Mouse (Mus musculus) forebrain, postnatal 0 days (tissue): ENCODE measurements at regions not wholly inside any gene's neighbourhood (a gene's known extent, or its start where the extent isn't known, plus 50 kb on each side); places are given as distances from the start of the nearest gene placed in this dataset.
A peak's percentile ranks its signal among the peaks of the same experiment; 100 is the strongest.

ENCODE experiments used
- ATAC-seq: fragments of 200-750 bp; cut with Nextera tagmentation; 2 replicates; pipeline ENCODE4 v1.8.0; 2017; ENCODE audit warnings: mild to moderate bottlenecking, moderate library complexity
- DNase-seq: peaks from one replicate; pipeline ENCODE4 v3.0.0-alpha.2; 2015
- H3K27ac ChIP-seq: fragments of 300-500 bp; sonication (generic); 2 replicates; pipeline ENCODE4 v1.5.1; 2014; ENCODE audit warnings: low read depth, mild to moderate bottlenecking, antibody characterized with exemption, low read length, moderate library complexity, mixed read lengths
- H3K27me3 ChIP-seq: fragments of 300-500 bp; sonication (generic); 2 replicates; pipeline ENCODE4 v1.6.1; 2014; ENCODE audit warnings: mild to moderate bottlenecking, low read length, mixed read lengths; ENCODE audit not compliant: insufficient read depth
- H3K36me3 ChIP-seq: fragments of 300-500 bp; sonication (generic); 2 replicates; pipeline ENCODE4 v1.6.1; 2014; ENCODE audit warnings: mild to moderate bottlenecking, moderate library complexity; ENCODE audit not compliant: insufficient read depth
- H3K4me1 ChIP-seq: fragments of 300-500 bp; sonication (generic); 2 replicates; pipeline ENCODE4 v1.6.1; 2014; ENCODE audit warnings: antibody characterized with exemption; ENCODE audit not compliant: insufficient read depth
- H3K4me2 ChIP-seq: fragments of 300-500 bp; sonication (generic); 2 replicates; pipeline ENCODE4 v1.6.1; 2014; ENCODE audit warnings: low read depth, mild to moderate bottlenecking, moderate library complexity
- H3K4me3 ChIP-seq: fragments of 300-500 bp; sonication (generic); 2 replicates; pipeline ENCODE4 v1.5.1; 2014; ENCODE audit warnings: low read depth, low read length, mixed read lengths
- H3K9ac ChIP-seq: fragments of 300-500 bp; sonication (generic); 2 replicates; pipeline ENCODE4 v1.6.1; 2014; ENCODE audit warnings: mild to moderate bottlenecking
- H3K9me3 ChIP-seq: fragments of 300-500 bp; sonication (generic); 2 replicates; pipeline ENCODE4 v1.6.1; 2016; ENCODE audit warnings: low read length
- CTCF ChIP-seq: sonication (generic); IDR thresholded peaks from 2 replicates; pipeline ENCODE4 v1.5.1; 2016; ENCODE audit warnings: antibody characterized with exemption, control low read depth, low read depth
- WGBS: fragments of 180-500 bp; shearing (Covaris S2); extraction: QIAGEN DNeasy Blood & Tissue Kit; methylation state at CpG from one replicate; pipeline ENCODE4 v1.1.7; 2014; 5-methylcytosine and 5-hydroxymethylcytosine counted together

GRCm38 (mm10) chrX:117953669-117954068 is 473.4 kb upstream of the Tgif2lx2 start:
- H3K36me3 ChIP-seq, result no peaks in the 10 kb centered on the region
- H3K9ac ChIP-seq, result no peak overlapping the region
- H3K4me2 ChIP-seq, result no peak overlapping the region
- no peaks in the 10 kb centered on the region for H3K4me1 ChIP-seq
- no peak overlapping the region for H3K27ac ChIP-seq
- no peak overlapping the region for H3K4me3 ChIP-seq
- DNase-seq (no peak), ATAC-seq (no peak)
- no peaks in the 10 kb centered on the region for H3K9me3 ChIP-seq
- no peaks in the 10 kb centered on the region for H3K27me3 ChIP-seq
- TF ChIP-seq CTCF, result no peak
- WGBS, result 53% methylated on average over 1 of the region's 1 CpGs

- H3K27me3 ChIP-seq, result no peaks in the 10 kb centered on the region
- H3K9ac ChIP-seq, result no peak overlapping the region
- no peaks in the 10 kb centered on the region for H3K4me1 ChIP-seq
- no peaks in the 10 kb centered on the region for H3K9me3 ChIP-seq
- DNase-seq, result peak; percentile 0
- no peak overlapping the region for H3K27ac ChIP-seq
- WGBS, result 72% methylated on average over 1 of the region's 1 CpGs
- H3K36me3 ChIP-seq, result no peaks in the 10 kb centered on the region
- no peak for TF ChIP-seq CTCF
- H3K4me2 ChIP-seq, result no peak overlapping the region
- ATAC-seq, result no peak
- no peak overlapping the region for H3K4me3 ChIP-seq
These were observed 471.2 kb upstream of the Tgif2lx2 start for GRCm38 (mm10) chrX:117955814-117956213.

DNA sequence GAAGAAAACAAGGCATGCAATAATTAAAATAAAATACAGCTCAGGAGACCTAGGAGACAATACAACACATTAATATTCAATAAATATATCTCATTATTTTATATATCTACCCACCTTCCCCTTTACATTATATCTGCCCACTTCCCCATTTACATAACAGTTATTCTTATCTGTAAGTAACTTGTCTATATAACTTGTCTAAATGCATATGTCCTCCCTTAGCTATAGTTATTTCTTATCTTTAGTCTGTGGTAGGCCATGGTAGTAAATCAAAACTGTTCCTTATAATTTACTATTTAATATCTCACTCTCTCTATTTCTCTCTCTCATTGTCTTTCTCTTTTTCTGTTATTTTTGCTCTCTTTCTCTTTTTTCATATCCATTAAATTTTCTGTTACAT is 437.1 kb upstream of the Tgif2lx2 start:
- Histone ChIP-seq H3K27ac (no peak overlapping the region), H3K4me2 (no peak overlapping the region), H3K9ac (no peak overlapping the region), H3K4me1 (no peaks in the 10 kb centered on the region), H3K36me3 (no peaks in the 10 kb centered on the region), H3K27me3 (no peaks in the 10 kb centered on the region), H3K4me3 (no peak overlapping the region), H3K9me3 (no peaks in the 10 kb centered on the region)
- ATAC-seq (no peak), DNase-seq (no peak)
- no peak for TF ChIP-seq CTCF
